12 mouse cellular contexts compared by ENCODE assay signal in genomic region chr10:76408520-76408919, GRCm38 (mm10). TPM values are rescaled to one million over a fixed set of nuclear protein-coding genes. Genes with fewer than 3 reads are reported as not detected.
"Had no signal": no experiment of that assay in that cellular context is flagged by ENCODE, and none has a peak within 500 bp of the region (broad histone marks: within the 10 kb centered on the region; RNA-seq: fewer than 3 reads in every experiment).

No protein-coding gene starts in this region.

- DNase-seq: kidney, adult 11 months; kidney, postnatal 36 days; liver; liver, embryonic 13.5 days; liver, postnatal 0 days; lung, postnatal 14 days; retina, postnatal 1 day; right cerebral cortex, postnatal 25 days; thymus, postnatal 4 days had no signal

RNA-seq across cellular contexts. Expression of gene AC141477.1, which starts 31.7 kb away (rescaled TPM):
- total RNA-seq: layer of hippocampus, postnatal 14 days; left cerebral cortex, postnatal 36 days had no signal

RNA-seq across cellular contexts. Expression of gene 2610028H24Rik, which starts 40.4 kb away (rescaled TPM):
- total RNA-seq: layer of hippocampus, postnatal 14 days; left cerebral cortex, postnatal 36 days; megakaryocyte-erythroid progenitor cell, adult 5-6 weeks had no signal
